Mouse (Mus musculus) lung, embryonic 16.5 days (tissue): ENCODE measurements around the gene Fgf16. TPM values are rescaled to one million over a fixed set of nuclear protein-coding genes. Genes with fewer than 3 reads are reported as not detected.

Source experiments
- ATAC-seq: fragments of 200-750 bp; cut with Nextera tagmentation; 2 replicates; pipeline ENCODE4 v1.8.0; 2017; ENCODE audit warnings: low read depth, mild to moderate bottlenecking, moderate library complexity
- H3K27ac ChIP-seq: fragments of 300-500 bp; sonication (generic); 2 replicates; pipeline ENCODE4 v1.5.1; 2014; ENCODE audit warnings: mild to moderate bottlenecking, control low read depth, low read length
- H3K27me3 ChIP-seq: fragments of 300-500 bp; sonication (generic); 2 replicates; pipeline ENCODE4 v1.6.1; 2014; ENCODE audit warnings: low read depth, low read length, mixed read lengths; ENCODE audit not compliant: control insufficient read depth, insufficient read depth
- H3K36me3 ChIP-seq: fragments of 300-500 bp; sonication (generic); 2 replicates; pipeline ENCODE4 v1.6.1; 2014; ENCODE audit warnings: low read length; ENCODE audit not compliant: control insufficient read depth, insufficient read depth
- H3K4me1 ChIP-seq: fragments of 300-500 bp; sonication (generic); replicated peaks from 2 replicates; pipeline ENCODE4 v1.6.1; 2014; ENCODE audit warnings: low read length, mixed read lengths; ENCODE audit not compliant: control insufficient read depth, insufficient read depth
- H3K4me2 ChIP-seq: fragments of 300-500 bp; sonication (generic); 2 replicates; pipeline ENCODE4 v1.6.1; 2014; ENCODE audit warnings: low read depth, low read length, control low read depth
- H3K4me3 ChIP-seq: fragments of 300-500 bp; sonication (generic); 2 replicates; pipeline ENCODE4 v1.5.1; 2014; ENCODE audit warnings: mild to moderate bottlenecking, low read length, control low read depth
- H3K9ac ChIP-seq: fragments of 300-500 bp; sonication (generic); 2 replicates; pipeline ENCODE4 v1.6.1; 2014; ENCODE audit warnings: low read length, control low read depth
- H3K9me3 ChIP-seq: fragments of 300-500 bp; sonication (generic); 2 replicates; pipeline ENCODE4 v1.6.1; 2016; ENCODE audit warnings: low read length; ENCODE audit not compliant: control insufficient read depth
- WGBS: fragments of 180-500 bp; shearing (Covaris S2); extraction: QIAGEN DNeasy Blood & Tissue Kit; methylation state at CpG from one replicate; pipeline ENCODE4 v1.1.7; 2014; 5-methylcytosine and 5-hydroxymethylcytosine counted together
- polyA plus RNA-seq: library from polyadenylated mRNA; unstranded; fragments of >200 nt; fragmentation: Nextera tagmentation; extraction: Ambion mirVana; gene quantifications from 2 replicates; pipeline ENCODE4 v1.2.1, GENCODE M21; 2015

Fgf16 gene
- not detected in 2 replicates for polyA plus RNA-seq

GRCm38 (mm10) chrX:105764162-105765004 lies at the start of gene Fgf16:
Gene Fgf16, plus strand, starts transcription at chrX:105764279.
- peak within 1 kb of the TSS; percentile 49 for H3K4me3 ChIP-seq
- WGBS: 14% methylated on average over 51 of the region's 86 CpGs
- no peaks in the 10 kb centered on the region for H3K36me3 ChIP-seq
- peaks cover 37% of the 10 kb centered on the region for H3K27me3 ChIP-seq
- H3K4me1 ChIP-seq: 0 out of 2 replicates have a peak, but pooled peaks cover 2% of the 10 kb centered on the region
- no peak within 1 kb of the TSS for H3K27ac ChIP-seq
- no peak for ATAC-seq
- H3K9me3 ChIP-seq: no peaks in the 10 kb centered on the region
- H3K4me2 ChIP-seq: peak within 1 kb of the TSS; percentile 65
- peak within 1 kb of the TSS; percentile 39; the same call in 1 of the 2 replicates for H3K9ac ChIP-seq

- Histone ChIP-seq H3K4me1 (no peaks in the 10 kb centered on the region), H3K4me2 (no peak overlapping the region), H3K27ac (no peak overlapping the region), H3K4me3 (no peak overlapping the region), H3K36me3 (no peaks in the 10 kb centered on the region), H3K9me3 (no peaks in the 10 kb centered on the region), H3K27me3 (no peaks in the 10 kb centered on the region), H3K9ac (no peak overlapping the region)
- no peak for ATAC-seq
- WGBS: 79% methylated on average over 4 of the region's 4 CpGs
Observed at GRCm38 (mm10) chrX:105714740-105715139, 49.3 kb upstream of the Fgf16 start.

GRCm38 (mm10) chrX:105715789-105716321 lies 48.2 kb upstream of the Fgf16 start:
- H3K9ac ChIP-seq: no peak overlapping the region
- no peaks in the 10 kb centered on the region for H3K27me3 ChIP-seq
- H3K4me1 ChIP-seq: no peaks in the 10 kb centered on the region
- no peak for ATAC-seq
- H3K9me3 ChIP-seq: no peaks in the 10 kb centered on the region
- no peak overlapping the region for H3K4me2 ChIP-seq
- H3K36me3 ChIP-seq: no peaks in the 10 kb centered on the region
- H3K27ac ChIP-seq: no peak overlapping the region
- 83% methylated on average over 7 of the region's 7 CpGs for whole genome bisulfite sequencing
- H3K4me3 ChIP-seq: no peak overlapping the region

GRCm38 (mm10) chrX:105718388-105718787 lies 45.7 kb upstream of the Fgf16 start:
- no peaks in the 10 kb centered on the region for H3K4me1 ChIP-seq
- WGBS: 68% methylated on average over 5 of the region's 5 CpGs
- ATAC-seq: no peak
- H3K9me3 ChIP-seq: no peaks in the 10 kb centered on the region
- no peak overlapping the region for H3K27ac ChIP-seq
- no peak overlapping the region for H3K4me2 ChIP-seq
- H3K9ac ChIP-seq: no peak overlapping the region
- no peaks in the 10 kb centered on the region for H3K36me3 ChIP-seq
- H3K27me3 ChIP-seq: no peaks in the 10 kb centered on the region
- no peak overlapping the region for H3K4me3 ChIP-seq

- no peak for ATAC-seq
- Histone ChIP-seq H3K9ac (no peak overlapping the region), H3K9me3 (no peaks in the 10 kb centered on the region), H3K4me2 (no peak overlapping the region), H3K27ac (no peak overlapping the region), H3K27me3 (no peaks in the 10 kb centered on the region), H3K4me3 (no peak overlapping the region), H3K4me1 (no peaks in the 10 kb centered on the region), H3K36me3 (no peaks in the 10 kb centered on the region)
- WGBS: 60% methylated on average over 5 of the region's 5 CpGs
Observed at GRCm38 (mm10) chrX:105718943-105719342, 45.1 kb upstream of the Fgf16 start.

- WGBS: 51% methylated on average over 7 of the region's 7 CpGs
- no peaks in the 10 kb centered on the region for H3K36me3 ChIP-seq
- no peaks in the 10 kb centered on the region for H3K4me1 ChIP-seq
- no peaks in the 10 kb centered on the region for H3K27me3 ChIP-seq
- no peak overlapping the region for H3K9ac ChIP-seq
- no peaks in the 10 kb centered on the region for H3K9me3 ChIP-seq
- ATAC-seq: no peak
- no peak overlapping the region for H3K4me2 ChIP-seq
- H3K27ac ChIP-seq: no peak overlapping the region
- H3K4me3 ChIP-seq: no peak overlapping the region
Observed at GRCm38 (mm10) chrX:105724174-105724573, 39.9 kb upstream of the Fgf16 start.

- Histone ChIP-seq H3K4me1 (0 out of 2 replicates have a peak, but pooled peaks cover 2% of the 10 kb centered on the region), H3K27me3 (peaks cover 37% of the 10 kb centered on the region), H3K4me3 (peak overlapping the region; percentile 49), H3K36me3 (no peaks in the 10 kb centered on the region), H3K9me3 (no peaks in the 10 kb centered on the region), H3K9ac (no peak overlapping the region), H3K27ac (no peak overlapping the region), H3K4me2 (peak overlapping the region; percentile 65)
- ATAC-seq: no peak
- 18% methylated on average over 23 of the region's 23 CpGs for WGBS
Observed at GRCm38 (mm10) chrX:105762847-105763527, 1.1 kb upstream of the Fgf16 start.

GRCm38 (mm10) chrX:105763612-105764011 lies 467 bp upstream of the Fgf16 start:
- Histone ChIP-seq H3K27me3 (peaks cover 37% of the 10 kb centered on the region), H3K4me2 (peak overlapping the region; percentile 65), H3K27ac (no peak overlapping the region), H3K4me1 (0 out of 2 replicates have a peak, but pooled peaks cover 2% of the 10 kb centered on the region), H3K9ac (no peak overlapping the region), H3K4me3 (peak overlapping the region; percentile 49), H3K9me3 (no peaks in the 10 kb centered on the region), H3K36me3 (no peaks in the 10 kb centered on the region)
- ATAC-seq: no peak
- WGBS: 3% methylated on average over 16 of the region's 20 CpGs
